Mouse (Mus musculus): Measurements from ENCODE around the gene Trim66. TPM values are rescaled to one million over a fixed set of nuclear protein-coding genes. Genes with fewer than 3 reads are reported as not detected.

The Trim66 gene
- polyA plus RNA-seq, 1 experiment from 2014 or later, result 0.37 TPM

DNA sequence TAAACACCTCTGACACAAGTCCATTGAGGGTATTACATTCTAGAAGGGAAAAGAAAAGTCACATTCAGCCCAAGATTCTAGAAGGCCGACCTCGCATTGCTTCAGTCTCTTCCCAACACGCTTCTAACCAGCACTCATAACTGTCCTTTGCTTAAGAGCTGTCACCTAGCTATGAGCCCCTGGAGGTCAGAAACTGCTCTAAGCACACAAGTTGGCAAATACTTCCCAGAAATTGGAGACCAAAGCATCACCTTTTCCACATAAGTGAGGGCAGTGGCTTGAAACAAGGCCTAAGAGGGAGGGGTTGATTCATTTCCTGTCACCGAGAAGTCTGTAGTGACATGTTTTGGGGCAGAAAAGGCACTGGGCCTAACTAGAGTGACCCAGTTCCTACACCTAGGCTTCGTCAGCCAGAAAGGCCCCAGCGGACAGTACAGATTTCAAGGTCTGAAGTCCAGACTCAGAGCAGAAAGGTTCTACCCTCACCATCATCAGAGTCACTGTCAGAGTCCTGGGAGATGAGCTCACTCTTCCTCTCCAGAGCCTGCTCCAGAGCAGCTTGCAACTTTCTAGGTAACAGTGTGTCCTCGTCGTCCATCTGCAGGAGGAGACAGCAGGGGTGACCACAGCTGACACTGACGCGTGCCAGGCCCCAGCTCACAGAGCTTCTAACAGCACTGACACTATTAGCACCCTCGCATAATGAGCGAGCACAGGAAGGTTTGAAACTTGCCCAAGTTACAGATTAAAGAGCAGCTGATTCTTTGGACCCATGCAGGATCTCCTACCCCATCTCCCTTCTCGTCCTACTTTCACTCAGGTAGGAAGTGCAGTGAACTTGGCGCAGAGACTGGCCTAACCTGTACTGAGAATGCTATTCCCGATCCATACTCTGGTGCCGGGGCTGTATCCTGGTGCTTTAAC lies 18.1 kb upstream of the Trim66 start:
- Histone ChIP-seq H3K9me3 (ENCODE audit: control insufficient read depth, low read length) (no peaks in the 10 kb centered on the region), H3K4me3 (ENCODE audit: low read depth, low read length) (no peak overlapping the region), H3K27me3 (ENCODE audit: control insufficient read depth, insufficient read depth, low read length) (no peaks in the 10 kb centered on the region), H3K4me1 (replicated peaks; ENCODE audit: control insufficient read depth, insufficient read depth, low read length) (no peaks in the 10 kb centered on the region), H3K4me2 (ENCODE audit: low read depth, low read length, severe bottlenecking) (no peak overlapping the region), H3K9ac (ENCODE audit: low read length) (no peak overlapping the region), H3K36me3 (ENCODE audit: control insufficient read depth, insufficient read depth, low read length) (peaks cover 6% of the 10 kb centered on the region; the same call in 1 of the 2 replicates), H3K27ac (ENCODE audit: low read depth, low read length) (no peak overlapping the region)
- DNase-seq (ENCODE audit: low spot score) (no peak), ATAC-seq (replicated peaks; ENCODE audit: low FRiP score) (no peak)
- 84% methylated on average over 16 of the region's 16 CpGs for WGBS

GRCm38 (mm10) chr7:109524763-109525162 lies 16.8 kb upstream of the Trim66 start:
- Histone ChIP-seq H3K27me3 (ENCODE audit: control insufficient read depth, insufficient read depth, low read length) (no peaks in the 10 kb centered on the region), H3K4me2 (ENCODE audit: low read depth, low read length, severe bottlenecking) (no peak overlapping the region), H3K4me3 (ENCODE audit: low read depth, low read length) (no peak overlapping the region), H3K9me3 (ENCODE audit: control insufficient read depth, low read length) (no peaks in the 10 kb centered on the region), H3K27ac (ENCODE audit: low read depth, low read length) (no peak overlapping the region), H3K36me3 (ENCODE audit: control insufficient read depth, insufficient read depth, low read length) (peaks cover 6% of the 10 kb centered on the region; the same call in 1 of the 2 replicates), H3K4me1 (replicated peaks; ENCODE audit: control insufficient read depth, insufficient read depth, low read length) (peaks cover 4% of the 10 kb centered on the region; the same call in 1 of the 2 replicates), H3K9ac (ENCODE audit: low read length) (no peak overlapping the region)
- 85% methylated on average over 3 of the region's 3 CpGs for WGBS
- DNase-seq (ENCODE audit: low spot score) (no peak), ATAC-seq (replicated peaks; ENCODE audit: low FRiP score) (no peak)

GRCm38 (mm10) chr7:109524442-109524744 lies 16.5 kb upstream of the Trim66 start:
- H3K4me2 ChIP-seq (ENCODE audit: low read depth, low read length, severe bottlenecking), result no peak overlapping the region
- no peak overlapping the region for H3K9ac ChIP-seq (ENCODE audit: low read length)
- no peak overlapping the region for H3K4me3 ChIP-seq (ENCODE audit: low read depth, low read length)
- H3K4me1 ChIP-seq (replicated peaks; ENCODE audit: control insufficient read depth, insufficient read depth, low read length), result peaks cover 4% of the 10 kb centered on the region; the same call in 1 of the 2 replicates
- H3K27ac ChIP-seq (ENCODE audit: low read depth, low read length), result 0 out of 2 replicates have a peak overlapping the region, but pooled peaks have one; percentile 18
- peaks cover 6% of the 10 kb centered on the region; the same call in 1 of the 2 replicates for H3K36me3 ChIP-seq (ENCODE audit: control insufficient read depth, insufficient read depth, low read length)
- ATAC-seq (replicated peaks; ENCODE audit: low FRiP score) (no peak), DNase-seq (ENCODE audit: low spot score) (no peak)
- H3K9me3 ChIP-seq (ENCODE audit: control insufficient read depth, low read length), result no peaks in the 10 kb centered on the region
- H3K27me3 ChIP-seq (ENCODE audit: control insufficient read depth, insufficient read depth, low read length), result no peaks in the 10 kb centered on the region

DNA sequence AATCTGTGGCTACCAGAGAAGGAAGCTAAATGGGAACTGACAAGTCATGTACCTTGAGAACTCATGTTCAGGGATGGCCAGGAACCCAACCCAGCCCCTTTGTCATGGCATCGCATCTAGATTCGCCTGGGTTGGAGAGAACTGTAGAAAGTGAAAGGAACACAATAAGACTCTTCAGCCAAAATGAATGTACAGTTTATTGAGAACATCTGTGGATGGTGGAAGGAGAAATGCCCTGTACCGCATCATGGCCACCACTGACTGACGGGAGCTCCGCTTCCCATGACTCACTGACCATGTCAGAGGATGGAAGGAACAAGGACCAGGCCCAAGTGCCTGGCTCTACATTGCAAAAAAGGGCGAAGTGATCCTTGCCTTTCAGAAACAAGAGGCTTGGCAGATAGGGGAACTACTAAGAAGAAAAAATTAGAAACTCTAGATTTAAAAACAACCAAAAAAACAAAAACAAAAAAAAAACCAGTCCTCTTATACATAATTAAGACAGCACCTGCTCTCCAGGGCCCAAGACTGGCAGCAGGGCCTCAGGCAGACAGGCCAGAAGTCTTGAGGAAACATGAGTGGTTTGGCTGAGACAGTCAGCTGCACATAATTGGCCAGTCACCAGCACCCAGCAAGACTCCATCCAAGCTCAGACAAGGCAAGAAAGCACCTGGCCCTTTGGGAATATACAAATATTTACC lies 16.0 kb upstream of the Trim66 start:
- ATAC-seq (replicated peaks; ENCODE audit: low FRiP score), result no peak
- WGBS, result 68% methylated on average over 6 of the region's 6 CpGs

GRCm38 (mm10) chr7:109523304-109523703 lies 15.4 kb upstream of the Trim66 start:
- ATAC-seq (replicated peaks; ENCODE audit: low FRiP score) (no peak), DNase-seq (ENCODE audit: low spot score) (no peak)
- Histone ChIP-seq H3K27me3 (ENCODE audit: control insufficient read depth, insufficient read depth, low read length) (no peaks in the 10 kb centered on the region), H3K4me3 (ENCODE audit: low read depth, low read length) (no peak overlapping the region), H3K4me1 (replicated peaks; ENCODE audit: control insufficient read depth, insufficient read depth, low read length) (peaks cover 4% of the 10 kb centered on the region; the same call in 1 of the 2 replicates), H3K36me3 (ENCODE audit: control insufficient read depth, insufficient read depth, low read length) (peaks cover 6% of the 10 kb centered on the region; the same call in 1 of the 2 replicates), H3K9me3 (ENCODE audit: control insufficient read depth, low read length) (no peaks in the 10 kb centered on the region), H3K9ac (ENCODE audit: low read length) (no peak overlapping the region), H3K4me2 (ENCODE audit: low read depth, low read length, severe bottlenecking) (no peak overlapping the region), H3K27ac (ENCODE audit: low read depth, low read length) (no peak overlapping the region)
- 69% methylated on average over 2 of the region's 2 CpGs for WGBS

More for the DNA sequence above, 16.0 kb upstream of the Trim66 start:
- Histone ChIP-seq H3K9me3 (ENCODE audit: control insufficient read depth, low read length) (no peaks in the 10 kb centered on the region), H3K9ac (ENCODE audit: low read length) (no peak overlapping the region), H3K27ac (ENCODE audit: low read depth, low read length) (peak overlapping the region; percentile 18; the same call in 1 of the 2 replicates), H3K4me1 (replicated peaks; ENCODE audit: control insufficient read depth, insufficient read depth, low read length) (peaks cover 4% of the 10 kb centered on the region; the same call in 1 of the 2 replicates), H3K36me3 (ENCODE audit: control insufficient read depth, insufficient read depth, low read length) (peaks cover 6% of the 10 kb centered on the region; the same call in 1 of the 2 replicates), H3K27me3 (ENCODE audit: control insufficient read depth, insufficient read depth, low read length) (no peaks in the 10 kb centered on the region), H3K4me3 (ENCODE audit: low read depth, low read length) (no peak overlapping the region), H3K4me2 (ENCODE audit: low read depth, low read length, severe bottlenecking) (no peak overlapping the region)
- no peak for DNase-seq (ENCODE audit: low spot score)

DNA sequence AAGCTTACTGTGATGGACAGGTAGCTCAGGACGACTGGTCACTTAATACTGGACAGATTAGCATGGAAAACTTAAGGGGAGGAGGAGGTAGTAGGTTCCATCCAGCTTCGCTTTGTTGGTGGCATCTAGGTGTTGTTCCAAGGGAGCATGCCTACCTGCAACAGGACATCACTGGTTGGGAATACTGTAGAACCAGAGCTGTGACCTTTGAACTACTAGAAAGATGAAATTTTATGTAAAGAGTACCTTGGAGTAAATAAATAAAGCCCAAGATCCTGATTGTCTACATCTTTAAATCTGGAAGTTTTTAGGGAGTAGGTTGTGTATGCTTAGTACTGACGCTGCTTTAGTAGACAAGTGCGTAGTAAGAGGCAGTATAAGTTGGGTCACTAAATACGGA lies 14.2 kb upstream of the Trim66 start:
- Histone ChIP-seq H3K4me3 (ENCODE audit: low read depth, low read length) (no peak overlapping the region), H3K9me3 (ENCODE audit: control insufficient read depth, low read length) (no peaks in the 10 kb centered on the region), H3K27ac (ENCODE audit: low read depth, low read length) (no peak overlapping the region), H3K4me2 (ENCODE audit: low read depth, low read length, severe bottlenecking) (no peak overlapping the region), H3K27me3 (ENCODE audit: control insufficient read depth, insufficient read depth, low read length) (no peaks in the 10 kb centered on the region), H3K9ac (ENCODE audit: low read length) (no peak overlapping the region), H3K36me3 (ENCODE audit: control insufficient read depth, insufficient read depth, low read length) (peaks cover 6% of the 10 kb centered on the region; the same call in 1 of the 2 replicates), H3K4me1 (replicated peaks; ENCODE audit: control insufficient read depth, insufficient read depth, low read length) (peaks cover 8% of the 10 kb centered on the region)
- DNase-seq (ENCODE audit: low spot score), result no peak
- ATAC-seq (replicated peaks; ENCODE audit: low FRiP score), result no peak
- WGBS, result 82% methylated on average over 5 of the region's 5 CpGs

- DNase-seq (ENCODE audit: low spot score), result no peak
Observed at GRCm38 (mm10) chr7:109519936-109520335, 12.0 kb upstream of the Trim66 start.

DNA sequence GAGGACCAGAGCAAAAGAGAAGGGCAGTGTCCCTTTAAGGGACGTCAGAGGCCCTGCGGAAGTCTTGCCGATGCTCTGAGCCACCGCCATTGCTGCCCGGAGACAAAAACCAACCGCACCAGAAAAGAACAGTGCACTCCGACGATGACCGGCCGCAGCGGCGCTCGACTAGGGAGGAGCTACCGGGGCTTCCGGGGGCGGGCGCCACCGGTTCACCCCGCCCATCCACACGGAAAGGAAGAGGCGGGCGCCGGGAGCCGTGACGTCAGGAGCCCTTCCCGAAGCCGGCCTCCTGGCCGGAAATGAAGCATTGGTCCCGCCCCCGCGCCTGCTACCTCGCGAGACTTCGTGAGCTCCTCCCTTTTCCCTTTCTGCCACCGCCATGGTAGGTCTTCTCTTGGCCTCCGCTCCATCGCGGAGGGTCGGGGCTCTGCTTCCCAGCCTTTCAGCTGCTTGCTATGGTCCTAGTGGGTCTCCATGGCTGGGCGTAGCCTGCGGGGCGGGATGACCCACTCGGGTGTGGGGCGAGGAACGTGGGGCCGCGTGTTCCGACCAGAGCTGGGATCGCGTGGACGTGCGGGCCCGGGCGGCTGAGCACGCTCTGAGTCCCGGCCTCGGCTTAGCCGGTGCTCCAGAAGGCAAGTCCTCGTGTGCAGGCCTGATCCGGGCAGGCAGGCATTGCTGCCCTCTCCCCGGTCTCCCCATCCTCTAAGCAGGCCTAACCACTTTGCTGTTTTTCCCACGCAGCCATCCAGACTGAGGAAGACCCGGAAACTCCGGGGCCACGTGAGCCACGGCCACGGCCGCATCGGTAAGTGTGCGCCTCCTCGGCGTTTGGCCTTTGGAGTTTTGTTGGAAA lies 11.1 kb upstream of the Trim66 start, which contains the start of gene Rpl27a:
Gene Rpl27a (plus strand): TSS at position 310 of the 859 bp plus-strand sequence.
- peak; percentile 99 for DNase-seq (ENCODE audit: low spot score)
- H3K4me2 ChIP-seq (ENCODE audit: low read depth, low read length, severe bottlenecking), result peak within 1 kb of the TSS; percentile 93
- H3K9ac ChIP-seq (ENCODE audit: low read length), result peak within 1 kb of the TSS; percentile 98
- peak within 1 kb of the TSS; percentile 93 for H3K27ac ChIP-seq (ENCODE audit: low read depth, low read length)
- no peaks in the 10 kb centered on the region for H3K9me3 ChIP-seq (ENCODE audit: control insufficient read depth, low read length)
- H3K4me3 ChIP-seq (ENCODE audit: low read depth, low read length), result peak within 1 kb of the TSS; percentile 95
- WGBS, result under 1% methylated on average over 71 of the region's 72 CpGs
- peaks cover 8% of the 10 kb centered on the region for H3K4me1 ChIP-seq (replicated peaks; ENCODE audit: control insufficient read depth, insufficient read depth, low read length)
- no peaks in the 10 kb centered on the region for H3K27me3 ChIP-seq (ENCODE audit: control insufficient read depth, insufficient read depth, low read length)
- peak; percentile 95 for ATAC-seq (replicated peaks; ENCODE audit: low FRiP score)
- peaks cover 6% of the 10 kb centered on the region; the same call in 1 of the 2 replicates for H3K36me3 ChIP-seq (ENCODE audit: control insufficient read depth, insufficient read depth, low read length)

More at GRCm38 (mm10) chr7:109519936-109520335, 12.0 kb upstream of the Trim66 start:
- H3K4me1 ChIP-seq (replicated peaks; ENCODE audit: control insufficient read depth, insufficient read depth, low read length), result peaks cover 8% of the 10 kb centered on the region
- H3K9me3 ChIP-seq (ENCODE audit: control insufficient read depth, low read length), result no peaks in the 10 kb centered on the region
- WGBS, result 7% methylated on average over 10 of the region's 10 CpGs
- no peak for ATAC-seq (replicated peaks; ENCODE audit: low FRiP score)
- H3K27ac ChIP-seq (ENCODE audit: low read depth, low read length), result peak overlapping the region; percentile 93
- H3K36me3 ChIP-seq (ENCODE audit: control insufficient read depth, insufficient read depth, low read length), result peaks cover 6% of the 10 kb centered on the region; the same call in 1 of the 2 replicates
- peak overlapping the region; percentile 95 for H3K4me3 ChIP-seq (ENCODE audit: low read depth, low read length)
- H3K27me3 ChIP-seq (ENCODE audit: control insufficient read depth, insufficient read depth, low read length), result no peaks in the 10 kb centered on the region
- peak overlapping the region; percentile 93 for H3K4me2 ChIP-seq (ENCODE audit: low read depth, low read length, severe bottlenecking)
- peak overlapping the region; percentile 98 for H3K9ac ChIP-seq (ENCODE audit: low read length)
